Mouse (Mus musculus) embryonic fibroblast, embryonic 13.5 days (primary cell): ENCODE measurements at regions not wholly inside any gene's neighbourhood (a gene's known extent, or its start where the extent isn't known, plus 50 kb on each side); places are given as distances from the start of the nearest gene placed in this dataset.

Experiments used
- CTCF ChIP-seq: IDR thresholded peaks from 2 replicates; pipeline ENCODE4 v1.5.1; 2011; ENCODE audit warnings: mild to moderate bottlenecking, control low read depth, low read length, moderate library complexity, borderline replicate concordance; ENCODE audit not compliant: insufficient read depth
- POLR2A ChIP-seq: IDR thresholded peaks from 2 replicates; pipeline ENCODE4 v1.6.1; 2011; ENCODE audit warnings: low read depth, mild to moderate bottlenecking, control low read depth, low read length, moderate library complexity

GRCm38 (mm10) chr17:84877176-84877863 lies 79.2 kb upstream of the Ppm1b start:
- TF ChIP-seq POLR2A (no peak), CTCF (no peak)
